Mouse (Mus musculus) C2C12 (cell line): ENCODE measurements at regions not wholly inside any gene's neighbourhood (a gene's known extent, or its start where the extent isn't known, plus 50 kb on each side); places are given as distances from the start of the nearest gene placed in this dataset.

Source experiments
- CTCF ChIP-seq: IDR thresholded peaks from one replicate; pipeline ENCODE4 v1.5.1; 2011; ENCODE audit not compliant: control insufficient read depth, insufficient read depth, insufficient read length
- FOSL1 ChIP-seq: IDR thresholded peaks from one replicate; pipeline ENCODE4 v1.8.0; 2011; ENCODE audit warnings: mild to moderate bottlenecking, low read length; ENCODE audit not compliant: poor library complexity, insufficient read depth, severe bottlenecking
- MAX ChIP-seq: IDR thresholded peaks from one replicate; pipeline ENCODE4 v1.6.1; 2011; ENCODE audit warnings: mild to moderate bottlenecking, control low read depth
- USF1 ChIP-seq: IDR thresholded peaks from one replicate; pipeline ENCODE4 v1.6.1; 2011; ENCODE audit warnings: low read depth, mild to moderate bottlenecking, control low read depth, moderate library complexity

DNA sequence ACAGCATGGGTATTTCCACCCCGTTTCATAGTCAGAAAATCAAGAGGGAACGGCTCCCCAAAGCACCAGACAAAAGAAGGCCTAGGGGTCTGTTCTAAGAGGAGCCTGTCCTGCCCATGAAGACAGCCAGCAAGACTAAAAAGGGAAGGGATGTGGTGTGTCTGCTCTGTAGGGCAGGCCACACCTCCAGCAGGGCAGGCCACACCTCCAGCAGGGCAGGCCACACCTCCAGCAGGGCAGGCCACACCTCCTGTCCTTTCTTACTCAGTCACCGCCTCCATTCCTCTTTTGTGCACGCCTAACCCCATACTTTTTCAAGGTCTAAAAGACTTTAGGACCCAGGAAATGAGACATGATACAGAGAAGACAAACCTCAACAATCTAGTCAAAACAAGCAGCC is 69.8 kb upstream of the Blcap start:
- TF ChIP-seq CTCF: no peak
- no peak for TF ChIP-seq FOSL1
- no peak for TF ChIP-seq MAX
- TF ChIP-seq USF1: no peak
